ENCODE assay signal across 8 mouse cellular contexts in the genomic region with DNA sequence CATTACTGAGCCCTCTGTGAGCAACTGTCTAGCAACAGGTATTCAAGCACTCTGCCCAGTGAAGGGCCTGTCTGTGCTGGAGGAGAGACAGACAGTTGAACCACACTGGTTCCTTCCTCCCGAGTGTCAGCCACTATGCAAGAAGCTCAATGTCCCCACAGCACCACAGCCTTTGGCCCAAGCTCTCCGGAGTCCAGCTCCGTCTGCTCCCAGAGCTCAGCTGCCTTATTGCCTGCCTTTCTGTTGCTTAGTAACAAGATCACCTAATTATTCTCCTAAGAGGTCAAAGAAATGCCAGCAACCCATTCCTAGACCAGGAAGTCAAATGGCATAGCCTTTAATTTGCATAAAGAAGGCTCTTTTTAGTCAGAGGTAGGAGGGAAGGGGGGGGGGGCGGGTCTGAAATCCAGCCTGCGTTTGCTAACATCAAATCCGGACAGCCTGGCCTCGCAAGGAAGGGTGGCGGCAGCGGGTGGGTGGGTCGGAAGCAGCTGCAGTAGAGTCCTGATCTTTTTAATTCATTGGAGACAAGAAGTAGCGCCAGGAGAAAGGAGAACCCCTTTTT.
A peak's percentile ranks its signal among the peaks of the same experiment; 100 is the strongest.
DNase-seq lines count a peak whose midpoint lies in the region; ATAC-seq and TF ChIP-seq lines count a peak whose summit lies in the region.

No protein-coding gene starts in this region.

- TF ChIP-seq CTCF in gastrocnemius, adult 2 months (IDR thresholded peaks at IDR 0.05): no peak
- no peak for TF ChIP-seq CTCF in intestine, postnatal 0 days (IDR thresholded peaks at IDR 0.05; ENCODE audit: low read depth)

- WGBS in embryonic facial prominence, embryonic 10.5 days: 5% methylated on average over 11 of the region's 11 CpGs
- WGBS in intestine, postnatal 0 days: 6% methylated on average over 10 of the region's 11 CpGs
- WGBS in midbrain, embryonic 13.5 days: 3% methylated on average over 11 of the region's 11 CpGs

- ATAC-seq in intestine, postnatal 0 days: peak; percentile 19; the same call in 1 of the 2 replicates
- peak; percentile 68 for ATAC-seq in midbrain, embryonic 13.5 days

- peak overlapping the region; percentile 47 for H3K4me3 ChIP-seq in gastrocnemius, adult 2 months
- peak overlapping the region; percentile 48 for H3K4me3 ChIP-seq in embryonic facial prominence, embryonic 10.5 days
- no peak overlapping the region for H3K4me3 ChIP-seq in intestine, postnatal 0 days (ENCODE audit: low read depth, low read length)
- H3K4me3 ChIP-seq in midbrain, embryonic 13.5 days (replicated peaks): no peak overlapping the region; the same call in 1 of the 2 replicates

- H3K27ac ChIP-seq in gastrocnemius, adult 2 months: no peak overlapping the region
- peak overlapping the region; percentile 68 for H3K27ac ChIP-seq in embryonic facial prominence, embryonic 10.5 days (replicated peaks)
- no peak overlapping the region for H3K27ac ChIP-seq in intestine, postnatal 0 days (ENCODE audit: low read depth, low read length)
- peak overlapping the region; percentile 74 for H3K27ac ChIP-seq in midbrain, embryonic 13.5 days

- peaks cover 20% of the 10 kb centered on the region for H3K4me1 ChIP-seq in embryonic facial prominence, embryonic 10.5 days
- no peaks in the 10 kb centered on the region; the same call in 1 of the 2 replicates for H3K4me1 ChIP-seq in intestine, postnatal 0 days (replicated peaks; ENCODE audit: control insufficient read depth, insufficient read depth, low read length)
- H3K4me1 ChIP-seq in midbrain, embryonic 13.5 days (replicated peaks): peaks cover 28% of the 10 kb centered on the region

- DNase-seq in gastrocnemius, adult 2 months: no peak
- DNase-seq in gastrocnemius, postnatal 36 days: no peak
- DNase-seq in embryonic facial prominence, embryonic 10.5 days (ENCODE audit: low spot score): peak; percentile 62
- no peak for DNase-seq in right cerebral cortex, postnatal 4 days
- DNase-seq in frontal cortex, postnatal 25 days (ENCODE audit: low spot score in 2 of 2): no peak
- DNase-seq in lung, adult 18-20 months: no peak

- intact Hi-C loops in gastrocnemius, adult 2 months (cut with DNase I): loop anchor here (2.0 kb wide), 1 partner anchor 396 kb away; no protein-coding TSS in a partner anchor
- intact Hi-C loops in gastrocnemius, postnatal 36 days (cut with DNase I): loop anchor here (5.0 kb wide), 1 partner anchor 395 kb away; no protein-coding TSS in a partner anchor

- H3K9ac ChIP-seq in intestine, postnatal 0 days (ENCODE audit: low read depth, low read length): no peak overlapping the region
- peak overlapping the region; percentile 36; the same call in 1 of the 2 replicates for H3K9ac ChIP-seq in midbrain, embryonic 13.5 days (replicated peaks)

- H3K36me3 ChIP-seq in embryonic facial prominence, embryonic 10.5 days (replicated peaks): no peaks in the 10 kb centered on the region
- H3K36me3 ChIP-seq in intestine, postnatal 0 days (ENCODE audit: control insufficient read depth, insufficient read depth): no peaks in the 10 kb centered on the region
- no peaks in the 10 kb centered on the region for H3K36me3 ChIP-seq in midbrain, embryonic 13.5 days

- no peaks in the 10 kb centered on the region for H3K27me3 ChIP-seq in embryonic facial prominence, embryonic 10.5 days (replicated peaks; ENCODE audit: low read depth, poor library complexity, severe bottlenecking)
- no peaks in the 10 kb centered on the region for H3K27me3 ChIP-seq in intestine, postnatal 0 days (replicated peaks; ENCODE audit: control insufficient read depth, insufficient read depth, low read length)
- no peaks in the 10 kb centered on the region for H3K27me3 ChIP-seq in midbrain, embryonic 13.5 days

- no peaks in the 10 kb centered on the region for H3K9me3 ChIP-seq in embryonic facial prominence, embryonic 10.5 days
- H3K9me3 ChIP-seq in intestine, postnatal 0 days (ENCODE audit: control insufficient read depth): no peaks in the 10 kb centered on the region
- no peaks in the 10 kb centered on the region for H3K9me3 ChIP-seq in midbrain, embryonic 13.5 days

- peak overlapping the region; percentile 54 for H3K4me2 ChIP-seq in intestine, postnatal 0 days (replicated peaks; ENCODE audit: low read depth)
- H3K4me2 ChIP-seq in midbrain, embryonic 13.5 days (replicated peaks): peak overlapping the region; percentile 49

Comparison
In these comparisons a context has a peak if more than half of its experiments do, and no peak if none do; other contexts are left out.
1. H3K27ac ChIP-seq: peak in embryonic facial prominence, embryonic 10.5 days (single experiment) and midbrain, embryonic 13.5 days (single experiment); none in gastrocnemius, adult 2 months (single experiment) and intestine, postnatal 0 days (single experiment).
2. H3K4me3 ChIP-seq: peak in gastrocnemius, adult 2 months (single experiment) and embryonic facial prominence, embryonic 10.5 days (single experiment); none in intestine, postnatal 0 days (single experiment) and midbrain, embryonic 13.5 days (single experiment).